Mouse (Mus musculus) cerebellum, adult 18-20 months (tissue): ENCODE measurements around the gene Krtap15.
A peak's percentile ranks its signal among the peaks of the same experiment; 100 is the strongest.

Source experiments
- DNase-seq, 2 experiments: peaks; one replicate each; pipeline ENCODE4 v3.0.0; 2021

Gene Krtap15

DNA sequence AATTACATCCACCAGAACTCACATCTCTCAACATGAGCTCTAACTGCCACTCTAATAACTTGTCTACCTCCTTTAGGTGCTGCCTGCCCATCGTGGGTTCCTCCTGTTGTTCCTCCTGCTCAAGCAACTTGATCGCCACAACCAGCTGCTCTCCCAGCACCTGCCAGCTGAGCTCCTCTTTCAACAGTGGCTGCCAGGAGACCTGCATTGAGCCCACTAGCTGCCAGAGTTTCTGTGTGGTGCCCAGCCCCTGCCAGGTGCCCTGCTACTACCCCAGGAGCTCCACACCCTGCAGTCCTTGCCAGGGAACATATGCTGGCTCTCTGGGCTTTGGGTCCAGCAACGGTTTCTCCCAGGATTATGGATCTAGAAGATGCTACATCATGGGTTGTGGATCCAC lies at the start of gene Krtap15:
Krtap15 (plus strand) TSS at position 150 of the 400 bp plus-strand sequence.
- no peak for DNase-seq

GRCm38 (mm10) chr16:88774106-88774505 lies 45.9 kb upstream of the Krtap15 start, which contains the start of gene 2310057N15Rik:
2310057N15Rik (minus strand) TSS chr16:88774206.
- DNase-seq, result no peak

- no peak for DNase-seq
These were observed 42.4 kb upstream of the Krtap15 start, which contains the start of gene Gm5965 for GRCm38 (mm10) chr16:88777596-88777995. Gm5965 (plus strand) TSS chr16:88777896.

GRCm38 (mm10) chr16:88786786-88787185 lies 33.2 kb upstream of the Krtap15 start:
- DNase-seq, result no peak

DNA sequence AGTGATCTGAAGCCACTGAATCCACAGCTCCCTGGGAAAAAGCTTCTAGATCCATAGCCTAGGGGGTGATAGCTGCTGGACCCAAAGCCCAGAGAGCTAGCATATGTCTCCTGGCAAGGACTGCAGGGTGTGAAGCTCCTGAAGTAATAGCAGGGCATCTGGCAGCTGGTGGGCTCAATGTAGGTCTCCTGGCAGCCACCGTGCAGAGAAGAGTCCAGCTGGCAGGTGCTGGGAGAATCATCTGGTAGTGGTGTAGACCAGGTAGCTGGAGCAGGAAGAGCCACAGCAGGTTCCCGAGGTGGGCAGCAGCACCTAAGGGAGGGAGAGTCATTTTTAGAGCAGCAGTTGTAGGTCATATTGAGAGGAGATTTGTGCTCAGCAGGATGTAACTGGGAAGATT lies 8.2 kb upstream of the Krtap15 start, which contains the start of gene Gm20741:
Gm20741 (minus strand) TSS at position 394 of the 400 bp plus-strand sequence.
- DNase-seq, result peak; percentile 41 to 50

GRCm38 (mm10) chr16:88823736-88824135 lies 3.7 kb downstream of the Krtap15 start:
- peak; percentile 4 to 13 for DNase-seq

DNA sequence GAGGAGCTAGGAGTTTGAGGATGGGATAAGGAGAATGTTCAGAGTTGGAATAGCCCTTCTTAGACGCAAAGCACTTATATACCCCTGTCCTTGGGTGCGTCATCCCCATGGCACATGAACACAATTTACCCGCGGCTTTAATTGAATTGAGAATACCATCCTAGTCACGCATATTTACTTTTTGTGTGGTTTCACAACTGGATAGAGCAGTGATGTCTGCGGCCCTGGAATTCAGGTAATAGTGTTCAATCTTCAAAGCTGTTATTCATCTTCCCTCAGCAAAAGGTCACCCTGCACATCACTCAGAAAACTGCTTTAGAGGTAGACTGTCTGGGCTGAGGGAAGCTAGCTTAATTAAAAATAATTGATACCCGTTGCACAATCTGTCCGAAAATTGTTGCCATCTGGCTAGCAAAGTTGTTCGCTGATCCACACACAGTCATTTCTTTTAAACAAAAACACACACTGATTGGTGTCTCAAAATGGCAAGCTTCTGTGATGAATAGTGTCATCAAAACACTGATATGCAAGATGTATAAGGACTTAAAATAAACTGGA lies 6.2 kb downstream of the Krtap15 start, which contains the start of gene Krtap14:
Krtap14 (minus strand) TSS at position 51 of the 558 bp plus-strand sequence.
- no peak for DNase-seq

DNA sequence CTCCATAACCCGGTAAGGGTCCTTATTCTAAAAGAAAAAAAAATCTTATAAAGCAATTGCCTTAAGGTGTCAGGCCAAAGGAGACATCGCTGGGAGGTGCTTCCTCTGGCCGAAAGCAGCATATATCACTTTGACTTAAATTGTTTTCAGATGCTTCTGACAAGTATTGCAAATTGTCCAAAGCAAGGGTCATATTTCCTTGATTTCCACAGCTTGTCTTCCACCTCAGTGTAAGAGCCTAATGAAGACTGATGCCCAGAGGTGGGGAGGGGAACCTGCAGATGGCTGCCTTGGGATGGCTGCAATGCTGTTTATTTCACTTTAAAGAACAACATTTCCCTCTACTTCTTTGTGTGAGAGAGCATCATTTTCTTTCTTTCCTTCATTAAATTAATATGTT lies 7.0 kb downstream of the Krtap15 start:
- DNase-seq, result no peak

GRCm38 (mm10) chr16:88847363-88847762 lies 27.3 kb downstream of the Krtap15 start:
- DNase-seq, result no peak

- DNase-seq, result no peak
These were observed 28.5 kb downstream of the Krtap15 start for GRCm38 (mm10) chr16:88848558-88848957.

DNA sequence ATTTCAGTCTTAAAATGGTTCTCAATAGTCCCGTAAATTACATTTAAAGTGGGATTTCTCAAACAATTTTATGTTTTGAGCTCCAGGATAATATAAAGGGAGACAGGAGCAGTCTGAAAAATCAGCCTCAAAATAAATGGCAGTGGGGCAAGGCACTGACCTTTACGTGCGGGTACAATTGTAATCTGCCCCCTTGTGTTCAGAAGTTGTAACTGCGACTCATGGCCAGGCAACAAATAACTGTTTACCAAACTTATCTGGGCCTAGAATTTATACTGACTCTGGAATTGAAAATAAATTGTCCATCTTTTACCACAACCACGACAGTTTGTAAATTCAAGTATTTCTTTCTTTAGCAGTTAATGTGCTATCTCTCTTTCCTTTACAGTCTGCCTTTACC lies 31.4 kb downstream of the Krtap15 start:
- peak; percentile 10 to 15 for DNase-seq

DNA sequence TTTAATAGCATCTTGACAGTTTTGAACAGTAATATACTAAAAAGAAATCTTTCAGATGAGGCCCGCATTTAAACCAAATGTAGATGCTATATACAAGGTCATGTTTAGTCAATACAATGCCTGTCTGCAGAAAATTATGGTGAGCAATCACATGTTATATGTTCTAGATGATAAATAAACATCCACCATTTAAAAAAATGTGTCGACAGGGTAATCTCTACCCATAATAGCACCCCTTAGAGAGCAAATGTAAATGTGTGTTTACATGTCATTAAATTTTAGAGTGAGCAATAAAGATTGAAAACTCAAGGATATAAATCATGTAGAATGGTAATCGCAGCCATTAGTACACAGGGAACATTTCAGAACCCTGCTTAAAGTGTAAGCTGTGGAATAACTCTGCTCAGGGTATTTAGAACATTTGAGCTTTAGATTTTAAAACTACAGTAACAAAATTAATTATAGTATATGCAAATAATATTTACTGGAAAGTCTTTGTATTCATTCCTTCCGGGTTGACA lies 44.9 kb downstream of the Krtap15 start:
- DNase-seq, result no peak

DNA sequence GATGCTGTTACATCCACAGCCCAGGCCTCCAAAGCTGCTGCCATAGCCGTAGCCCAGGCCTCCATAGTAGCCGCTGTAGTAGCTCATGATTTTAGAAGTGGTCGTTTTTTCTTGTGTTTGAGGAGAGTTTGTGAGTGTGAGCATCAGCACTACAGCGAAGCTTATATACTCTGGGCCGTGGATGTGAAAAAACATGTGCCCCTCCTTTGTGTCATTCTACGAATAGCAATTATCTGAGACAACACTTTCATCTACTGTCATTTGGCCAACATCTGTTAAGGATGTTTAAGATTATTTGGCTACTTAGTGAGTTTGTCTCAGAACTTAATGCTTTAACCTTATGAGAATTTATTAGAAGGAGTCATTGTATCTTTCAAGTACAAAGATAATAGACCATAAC lies 49.3 kb downstream of the Krtap15 start, which contains the start of gene Krtap19-1:
Krtap19-1 (minus strand) TSS at position 101 of the 400 bp plus-strand sequence.
- no peak for DNase-seq

DNA sequence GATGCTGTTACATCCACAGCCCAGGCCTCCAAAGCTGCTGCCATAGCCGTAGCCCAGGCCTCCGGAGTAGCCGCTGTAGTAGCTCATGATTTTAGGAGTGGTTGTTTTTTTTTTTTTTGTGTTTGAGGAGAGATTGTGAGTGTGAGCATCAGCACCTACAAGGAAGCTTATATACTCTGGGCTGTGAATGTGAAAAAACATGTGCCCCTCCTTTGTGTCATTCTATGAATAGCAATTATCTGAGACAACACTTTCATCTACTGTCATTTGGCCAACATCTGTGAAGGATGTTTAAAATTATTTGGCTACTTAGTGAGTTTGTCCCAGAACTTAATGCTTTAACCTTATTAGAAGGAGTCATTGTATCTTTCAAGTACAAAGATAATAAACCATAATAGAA lies 54.2 kb downstream of the Krtap15 start, which contains the start of gene Krtap19-2:
Krtap19-2 (minus strand) TSS at position 101 of the 400 bp plus-strand sequence.
- DNase-seq, result no peak

GRCm38 (mm10) chr16:88877938-88878337 lies 57.9 kb downstream of the Krtap15 start, which contains the start of gene Krtap19-3:
Krtap19-3 (minus strand) TSS chr16:88878038.
- no peak for DNase-seq
